Mouse (Mus musculus) hematopoietic stem cell, adult 5-6 weeks (primary cell): ENCODE measurements around the gene Ifitm2. TPM values are rescaled to one million over a fixed set of nuclear protein-coding genes. Genes with fewer than 3 reads are reported as not detected.
A peak's percentile ranks its signal among the peaks of the same experiment; 100 is the strongest.

Source experiments
- ATAC-seq, 2 experiments: fragments of 125-278 bp in 1 of 2; replicated peaks in 1 of 2; 2 replicates each; pipeline ENCODE4 v1.8.0; 2016 to 2017; ENCODE audit warnings: inconsistent platforms in 2 of 2, mild to moderate bottlenecking in 2 of 2, moderate number of reproducible peaks in 2 of 2, low read depth in 1 of 2, moderate TSS enrichment in 1 of 2; ENCODE audit not compliant: low FRiP score in 2 of 2, poor library complexity in 2 of 2, severe bottlenecking in 2 of 2, insufficient read depth in 1 of 2, low TSS enrichment in 1 of 2
- total RNA-seq: library from RNA; stranded (forward); fragments of 172-1452, 232-1000 nt; gene quantifications from 2 replicates; pipeline ENCODE4 v1.2.3, GENCODE M21; 2017

Gene Ifitm2
- total RNA-seq, 1 experiment from 2014 or later: 328 TPM

GRCm38 (mm10) chr7:140951051-140951450 is 4.7 kb downstream of the Ifitm2 start:
- ATAC-seq: no peak

DNA sequence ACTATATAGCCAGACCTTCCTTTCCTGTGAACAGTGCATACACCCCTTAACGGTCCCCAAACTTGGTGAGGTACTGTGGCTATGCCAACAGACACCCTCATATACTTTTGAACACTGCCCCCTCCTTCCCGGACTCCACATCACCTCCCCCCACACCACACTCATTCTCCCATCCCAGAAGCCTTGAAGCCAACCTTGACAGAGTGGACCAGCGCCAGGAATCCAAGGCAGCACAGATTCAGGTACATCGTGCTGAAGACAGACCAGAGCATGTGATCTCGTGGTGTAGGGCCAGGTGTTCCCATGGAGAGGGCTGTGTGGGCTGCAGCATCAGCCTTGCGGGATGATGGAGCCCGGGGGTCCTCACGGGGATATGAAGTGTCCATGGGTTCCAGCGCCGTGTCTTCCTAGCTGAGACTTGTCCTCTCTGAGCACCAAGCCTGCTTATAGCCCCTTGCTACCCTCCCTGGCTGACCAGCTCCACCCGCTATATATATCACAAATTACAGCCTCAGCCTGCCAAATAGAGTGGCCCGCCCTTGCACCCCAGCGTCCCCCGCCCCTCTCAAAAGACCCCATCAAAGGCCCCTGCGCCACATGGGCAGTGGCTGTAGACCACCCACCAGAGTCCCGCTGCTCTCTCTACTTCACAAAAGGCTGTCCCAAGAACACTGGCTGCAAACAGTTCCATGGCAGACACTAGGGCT is 5.8 kb downstream of the Ifitm2 start, which contains the start of gene Ifitm5:
Ifitm5 (minus strand) TSS at position 468 of the 707 bp plus-strand sequence.
- no peak for ATAC-seq

DNA sequence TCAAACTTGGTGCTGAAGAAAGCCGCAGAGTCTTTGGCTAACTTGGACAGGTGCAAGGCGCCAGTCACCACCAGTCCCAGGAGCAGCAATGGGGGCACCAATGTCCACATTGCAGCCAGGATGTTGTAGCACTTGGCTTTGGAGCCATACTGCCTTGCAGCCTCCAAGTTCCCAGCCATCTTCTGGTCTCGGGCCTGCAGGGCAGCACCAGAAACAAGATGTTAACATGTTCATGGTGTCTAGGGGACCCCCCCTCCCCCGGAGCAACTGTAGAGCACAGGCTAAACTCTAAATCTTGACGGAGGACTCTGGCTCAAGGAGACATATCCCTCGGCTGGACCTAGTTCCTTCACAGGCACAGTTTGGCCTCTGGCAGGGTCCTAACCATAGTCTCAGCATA is 6.5 kb downstream of the Ifitm2 start:
- ATAC-seq: no peak

GRCm38 (mm10) chr7:140948161-140948560 is 7.6 kb downstream of the Ifitm2 start:
- no peak for ATAC-seq

DNA sequence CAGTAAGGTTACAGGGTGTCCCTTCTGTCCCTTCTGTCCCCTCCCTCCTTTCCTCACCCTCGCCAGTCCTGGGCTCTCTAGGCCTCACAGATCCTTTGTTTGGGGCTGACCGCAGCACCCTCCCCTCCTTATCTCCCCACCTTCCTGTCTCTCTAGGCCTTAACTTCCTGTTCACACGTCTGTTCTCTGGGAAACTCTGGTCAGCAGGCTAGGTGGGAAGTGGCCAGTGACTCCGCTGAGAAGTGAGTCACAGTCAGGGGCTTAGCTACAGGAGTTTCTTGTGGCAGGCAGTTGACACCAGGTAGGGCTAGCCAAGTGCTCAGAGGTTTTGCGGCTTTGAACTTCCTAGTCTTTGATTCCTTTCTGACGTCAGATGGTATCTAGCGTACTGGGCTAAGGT is 8.8 kb downstream of the Ifitm2 start:
- peak; percentile 76 to 77 for ATAC-seq

DNA sequence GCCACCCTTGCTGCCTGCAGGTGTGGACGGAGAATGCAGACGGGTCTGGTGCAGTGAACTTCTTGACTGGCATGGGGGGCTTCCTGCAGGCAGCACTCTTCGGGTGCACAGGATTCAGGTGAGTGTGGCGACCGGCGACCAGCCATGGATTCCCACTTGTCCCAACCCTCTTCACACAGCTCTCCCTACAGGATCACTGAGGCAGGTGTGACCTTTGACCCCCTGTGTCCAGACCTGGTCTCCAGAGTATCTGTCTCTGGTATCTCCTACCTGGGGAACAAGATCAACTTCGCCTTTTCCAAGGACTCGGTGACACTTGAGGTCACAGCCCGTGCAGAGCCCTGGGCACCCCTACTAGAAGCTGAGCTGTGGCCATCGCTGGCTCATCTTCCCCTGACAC is 9.5 kb downstream of the Ifitm2 start:
- no peak for ATAC-seq

DNA sequence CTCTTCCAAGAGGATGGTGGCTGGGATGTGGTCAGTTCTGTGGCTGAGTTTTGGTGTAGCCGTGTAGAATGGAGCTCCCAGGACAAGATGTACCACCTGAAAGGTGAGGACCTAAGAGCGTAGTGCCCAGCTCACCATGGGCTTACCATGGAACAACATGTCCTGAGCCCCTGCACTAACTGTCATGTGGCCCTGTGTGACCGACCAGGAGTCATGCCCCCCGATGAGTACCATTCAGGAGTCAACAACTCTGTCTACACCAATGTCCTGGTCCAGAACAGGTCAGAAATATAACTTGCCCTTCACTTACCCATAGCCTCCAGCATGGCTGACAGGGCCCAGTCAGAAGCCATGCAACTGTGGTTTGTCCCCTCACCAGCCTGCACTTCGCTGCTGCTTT is 10.5 kb downstream of the Ifitm2 start:
- ATAC-seq: no peak

- no peak for ATAC-seq
Observed at GRCm38 (mm10) chr7:140944236-140944635, 11.6 kb downstream of the Ifitm2 start.

DNA sequence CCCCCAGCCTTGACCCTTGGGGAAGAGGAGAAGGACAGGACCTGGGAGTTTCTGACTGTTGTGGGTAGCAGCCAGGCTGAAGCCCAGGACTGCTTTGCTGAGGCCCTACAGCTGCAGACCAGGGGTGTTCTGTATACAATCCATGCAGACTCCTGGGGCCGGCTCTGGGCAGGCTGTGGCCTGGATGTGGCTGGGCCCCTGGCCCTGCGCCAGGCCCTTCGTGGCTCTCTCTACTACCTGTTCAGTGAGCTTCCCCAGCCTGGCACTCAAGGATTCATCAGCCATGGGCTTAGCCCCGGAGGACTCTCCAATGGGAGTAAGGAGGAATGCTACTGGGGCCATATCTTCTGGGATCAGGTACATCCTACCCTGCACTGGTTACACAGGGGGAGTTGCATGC is 12.4 kb downstream of the Ifitm2 start:
- no peak for ATAC-seq

GRCm38 (mm10) chr7:140942811-140943210 is 13.0 kb downstream of the Ifitm2 start:
- ATAC-seq: no peak

GRCm38 (mm10) chr7:140942341-140942740 is 13.4 kb downstream of the Ifitm2 start:
- ATAC-seq: no peak

- ATAC-seq: peak; percentile 85 to 89
Observed at GRCm38 (mm10) chr7:140941222-140942051, 14.3 kb downstream of the Ifitm2 start, which contains the start of gene Pgghg. Gene Pgghg (plus strand): TSS chr7:140941391.

- no peak for ATAC-seq
Observed at GRCm38 (mm10) chr7:140939669-140940171, 16.1 kb downstream of the Ifitm2 start.

DNA sequence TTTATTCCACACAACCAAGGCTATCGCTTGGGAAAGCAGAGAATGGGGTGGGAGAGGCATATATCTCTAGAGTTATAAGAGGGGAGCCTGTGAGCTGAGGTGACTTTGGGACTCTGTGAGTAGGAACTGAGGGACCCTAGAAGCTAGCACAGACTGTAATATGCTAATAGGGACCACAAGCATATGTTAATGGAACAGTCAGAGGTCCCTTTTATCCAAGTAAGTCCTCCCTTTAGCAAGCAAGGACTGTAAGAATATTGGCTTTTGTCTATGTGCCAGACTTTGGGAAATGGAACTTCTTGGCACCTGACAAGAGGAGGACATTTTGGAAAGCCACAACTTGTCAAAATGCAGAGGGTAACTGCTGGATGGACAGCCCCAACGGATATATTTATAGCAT is 16.9 kb downstream of the Ifitm2 start:
- no peak for ATAC-seq

DNA sequence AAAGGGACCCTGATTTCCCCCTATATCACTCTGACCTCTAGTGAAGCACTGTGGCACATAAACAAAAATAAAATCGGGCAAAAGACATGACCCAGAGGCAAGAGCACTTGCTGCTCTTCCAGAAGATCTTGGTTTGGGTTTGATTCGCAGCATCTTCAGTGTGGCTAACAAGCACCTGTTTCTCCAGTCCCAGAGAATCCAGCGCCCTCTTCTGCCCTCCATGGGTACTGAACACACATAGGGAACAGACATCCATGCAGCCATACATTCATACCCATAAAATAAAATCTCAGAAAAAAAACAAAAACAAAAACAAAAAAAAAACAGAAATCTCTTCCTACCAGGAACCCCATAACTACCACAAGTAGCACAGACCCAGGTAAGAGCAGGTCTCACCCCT is 17.4 kb downstream of the Ifitm2 start:
- ATAC-seq: no peak

DNA sequence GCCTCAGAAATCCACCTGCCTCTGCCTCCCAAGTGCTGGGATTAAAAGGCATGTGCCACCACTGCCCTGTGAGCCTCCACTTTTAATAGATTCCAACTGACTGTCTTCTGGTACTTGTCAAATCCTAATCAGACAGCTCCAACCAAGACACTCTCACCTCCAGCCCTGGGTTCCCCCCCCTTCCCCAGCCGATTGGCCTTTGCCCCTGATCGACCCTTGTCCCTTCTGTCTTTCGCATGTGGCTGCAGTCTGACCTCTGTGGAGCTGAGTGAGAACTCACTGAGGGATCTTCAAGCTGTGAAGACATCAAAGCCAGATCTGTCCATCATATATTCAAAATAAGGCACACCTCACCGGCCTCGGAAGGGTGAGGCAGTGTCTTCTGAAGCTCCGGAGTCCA is 28.6 kb downstream of the Ifitm2 start:
- ATAC-seq: no peak

- peak in 1 of 2 experiments; percentile 43; a peak in 1 of 4 replicates for ATAC-seq
Observed at GRCm38 (mm10) chr7:140923070-140923775, 32.6 kb downstream of the Ifitm2 start.
